Mouse (Mus musculus) CH12.LX (cell line): ENCODE measurements around the gene Actrt2.

ENCODE experiments used
- ELF1 ChIP-seq: IDR thresholded peaks from 2 replicates; pipeline ENCODE4 v1.6.1; 2014; ENCODE audit warnings: low read depth, mild to moderate bottlenecking, inconsistent platforms, low read length, improper control_type of control experiment
- EP300 ChIP-seq: IDR thresholded peaks from 2 replicates; pipeline ENCODE4 v1.6.1; 2011; ENCODE audit warnings: low read length, improper control_type of control experiment
- JUND ChIP-seq: conservative IDR thresholded peaks from 2 replicates; pipeline ENCODE4 v1.6.1; 2011; ENCODE audit warnings: low read depth, low read length, improper control_type of control experiment
- KAT2A ChIP-seq: IDR thresholded peaks from 2 replicates; pipeline ENCODE4 v1.6.1; 2012; ENCODE audit warnings: low read length, improper control_type of control experiment, inconsistent platforms; ENCODE audit not compliant: insufficient replicate concordance
- USF1 ChIP-seq: IDR thresholded peaks from 2 replicates; pipeline ENCODE4 v1.6.1; 2014; ENCODE audit warnings: low read depth, mild to moderate bottlenecking, inconsistent platforms, low read length, improper control_type of control experiment
- ZC3H11A ChIP-seq: IDR thresholded peaks from 2 replicates; pipeline ENCODE4 v1.6.1; 2012; ENCODE audit warnings: low read depth, mild to moderate bottlenecking, inconsistent platforms, low read length, improper control_type of control experiment

- TF ChIP-seq ELF1 (no peak), KAT2A (no peak), EP300 (no peak), ZC3H11A (no peak), JUND (no peak), USF1 (no peak)
Measured at GRCm38 (mm10) chr4:154709391-154710107, 41.9 kb upstream of the Actrt2 start.
